Mouse (Mus musculus): ENCODE results near the gene Gramd2.
"Not testable (repeated sequence)": the region's sequence is repeated elsewhere in the genome, so short reads cannot be mapped to it uniquely, and the experiment has no call there.

The Gramd2 gene

GRCm38 (mm10) chr9:59723791-59724442 is 44.0 kb downstream of the Gramd2 start:
- DNase-seq = peak; percentile 93

GRCm38 (mm10) chr9:59725515-59725914 is 45.6 kb downstream of the Gramd2 start:
- DNase-seq = no peak

DNA sequence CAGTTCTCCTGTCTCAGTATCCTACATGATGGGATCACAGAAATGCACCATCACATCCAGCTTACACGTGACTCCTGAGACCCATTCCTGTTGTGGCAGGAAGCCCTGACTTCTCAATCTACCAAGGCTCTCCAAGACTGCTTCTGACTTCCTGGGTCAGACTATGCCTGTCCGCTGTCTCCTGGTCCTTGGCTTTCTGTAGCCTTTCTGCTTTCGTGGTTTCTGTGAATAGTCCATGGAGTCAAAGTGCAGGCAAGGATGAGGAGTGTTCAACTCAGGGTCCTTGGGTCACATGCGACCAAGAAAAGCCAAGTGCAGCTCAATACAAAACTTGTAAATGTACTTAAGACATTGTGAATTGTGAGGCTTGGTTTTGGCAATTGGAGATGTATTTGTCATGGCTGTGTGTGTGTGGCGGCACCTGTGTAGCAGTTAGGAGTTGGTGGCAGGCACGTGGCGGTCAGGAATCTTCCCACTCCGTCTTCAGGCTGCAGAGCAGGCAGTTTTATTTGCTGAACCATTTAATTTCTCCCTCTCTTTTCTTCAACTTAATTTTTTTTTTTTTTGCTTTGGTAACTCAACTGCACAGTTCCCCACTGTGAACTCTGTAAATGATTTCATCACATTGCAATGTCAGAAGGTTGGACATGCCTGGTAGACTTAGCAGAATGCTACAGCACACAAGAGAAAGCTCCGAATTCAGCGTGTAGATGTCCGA is 47.8 kb downstream of the Gramd2 start:
- peak; percentile 67 for DNase-seq

DNA sequence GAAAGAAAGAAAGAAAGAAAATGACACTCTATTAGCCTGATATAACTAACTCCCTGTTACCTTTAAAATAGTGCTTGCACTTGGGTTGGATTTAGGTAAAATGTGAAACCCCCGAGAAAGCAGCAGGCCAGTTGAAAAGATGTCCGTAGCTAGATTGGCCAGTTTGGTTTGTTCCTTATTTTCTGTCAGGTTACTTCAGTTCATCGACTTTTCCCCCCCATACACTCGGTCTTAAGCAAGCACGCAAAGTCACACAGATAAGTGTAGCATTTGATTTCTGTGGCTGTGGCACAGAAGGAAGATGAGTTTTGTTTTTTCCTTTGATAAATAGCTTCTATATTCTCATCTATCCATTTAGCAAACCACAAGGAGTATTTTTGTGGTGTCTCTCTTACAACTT is 51.2 kb downstream of the Gramd2 start:
- no peak for DNase-seq

DNA sequence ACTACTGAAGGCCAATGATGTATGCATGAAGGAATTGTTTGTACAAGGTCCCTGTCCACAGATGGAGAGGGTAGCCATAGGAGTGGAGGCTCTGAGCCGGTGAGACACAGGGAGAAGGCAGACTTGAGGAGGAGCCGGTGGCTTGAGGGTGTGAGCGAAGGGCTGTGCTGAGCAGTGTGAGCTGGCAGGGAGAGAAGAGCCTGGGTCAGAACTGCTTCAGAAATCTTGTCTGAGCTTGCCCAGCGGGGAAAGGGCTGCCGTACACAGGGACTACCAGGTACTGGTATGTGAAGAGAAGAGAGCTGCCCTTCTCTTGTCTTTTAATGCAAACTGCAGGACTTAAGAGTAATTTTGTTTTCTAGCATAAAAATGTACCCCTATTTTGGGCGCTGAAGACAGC is 53.1 kb downstream of the Gramd2 start:
- DNase-seq = no peak

- DNase-seq = no peak
Observed at GRCm38 (mm10) chr9:59735394-59735793, 55.5 kb downstream of the Gramd2 start.

DNA sequence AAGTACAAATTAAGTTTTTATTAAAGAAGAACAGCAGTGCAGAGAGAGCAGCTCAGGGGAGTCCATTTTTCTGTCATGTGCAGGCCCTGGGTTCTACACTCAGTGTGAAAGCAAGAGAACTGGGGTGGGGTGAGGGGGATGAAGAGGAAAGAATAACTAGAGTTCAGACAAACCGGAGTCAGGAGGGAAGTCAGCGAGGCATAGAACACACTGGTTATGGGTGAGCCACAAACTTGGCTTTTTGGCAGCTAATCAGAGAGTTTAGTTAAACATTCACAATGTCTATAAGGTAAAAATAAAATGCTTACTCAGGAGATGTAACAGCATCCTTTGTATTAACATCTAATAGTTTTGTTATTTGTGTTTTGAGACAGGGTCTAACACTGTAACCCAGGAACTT is 60.6 kb downstream of the Gramd2 start:
- peak; percentile 62 for DNase-seq

GRCm38 (mm10) chr9:59743903-59744302 is 64.0 kb downstream of the Gramd2 start:
- no peak for DNase-seq

GRCm38 (mm10) chr9:59748387-59748786 is 68.4 kb downstream of the Gramd2 start:
- DNase-seq = no peak

DNA sequence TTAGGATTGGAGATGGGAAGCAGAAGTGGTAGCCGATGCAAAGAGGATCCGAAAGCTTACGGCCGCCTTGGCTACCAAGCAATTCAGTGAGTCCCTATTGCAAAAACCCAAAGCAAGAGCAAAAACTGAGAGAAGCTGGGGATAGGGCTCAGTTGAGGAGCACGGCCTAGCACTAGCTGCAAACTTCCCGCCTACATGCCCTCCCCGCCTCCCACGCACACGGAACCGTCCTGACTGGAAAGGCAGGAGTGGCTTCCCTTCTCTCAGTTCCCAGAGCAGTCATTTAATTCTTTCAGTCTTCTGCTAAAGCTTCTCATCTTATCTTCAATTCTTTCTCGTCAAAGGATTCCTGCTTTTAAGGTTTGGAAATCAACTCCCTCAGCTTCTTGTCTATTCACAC is 69.0 kb downstream of the Gramd2 start:
- DNase-seq = no peak

DNA sequence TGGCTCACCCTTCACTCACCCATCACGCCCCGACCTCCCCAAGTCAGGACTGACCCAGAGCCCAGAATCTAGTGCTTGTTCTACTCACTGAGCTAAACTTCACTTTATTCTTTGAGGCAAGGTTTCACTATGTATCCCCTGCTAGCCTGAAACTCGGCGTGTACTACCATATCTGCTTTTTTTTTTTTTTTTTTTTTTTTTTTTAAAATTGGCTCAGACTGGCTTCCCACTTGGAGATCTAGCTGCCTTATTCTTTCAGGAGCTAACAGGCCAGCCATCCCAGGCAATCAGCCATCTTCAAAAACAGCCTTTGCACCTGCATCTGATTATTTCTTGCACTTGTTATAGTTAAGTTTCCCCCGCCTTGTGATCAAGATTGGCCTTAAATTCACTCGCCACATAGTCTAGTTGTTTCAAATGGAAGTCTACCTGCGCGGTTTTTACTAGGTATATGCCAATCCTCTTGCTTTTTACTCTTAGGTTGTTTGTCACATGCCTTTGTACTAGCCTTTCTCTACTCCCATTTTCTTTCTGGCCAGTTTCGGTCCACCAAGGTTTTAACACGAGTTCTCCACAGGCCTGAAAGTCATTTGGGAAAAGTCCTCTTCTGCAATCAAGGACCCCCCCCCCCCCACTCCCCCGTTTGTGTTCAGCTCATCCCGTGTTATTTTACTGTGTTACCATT is 69.8 kb downstream of the Gramd2 start:
- no peak for DNase-seq

DNA sequence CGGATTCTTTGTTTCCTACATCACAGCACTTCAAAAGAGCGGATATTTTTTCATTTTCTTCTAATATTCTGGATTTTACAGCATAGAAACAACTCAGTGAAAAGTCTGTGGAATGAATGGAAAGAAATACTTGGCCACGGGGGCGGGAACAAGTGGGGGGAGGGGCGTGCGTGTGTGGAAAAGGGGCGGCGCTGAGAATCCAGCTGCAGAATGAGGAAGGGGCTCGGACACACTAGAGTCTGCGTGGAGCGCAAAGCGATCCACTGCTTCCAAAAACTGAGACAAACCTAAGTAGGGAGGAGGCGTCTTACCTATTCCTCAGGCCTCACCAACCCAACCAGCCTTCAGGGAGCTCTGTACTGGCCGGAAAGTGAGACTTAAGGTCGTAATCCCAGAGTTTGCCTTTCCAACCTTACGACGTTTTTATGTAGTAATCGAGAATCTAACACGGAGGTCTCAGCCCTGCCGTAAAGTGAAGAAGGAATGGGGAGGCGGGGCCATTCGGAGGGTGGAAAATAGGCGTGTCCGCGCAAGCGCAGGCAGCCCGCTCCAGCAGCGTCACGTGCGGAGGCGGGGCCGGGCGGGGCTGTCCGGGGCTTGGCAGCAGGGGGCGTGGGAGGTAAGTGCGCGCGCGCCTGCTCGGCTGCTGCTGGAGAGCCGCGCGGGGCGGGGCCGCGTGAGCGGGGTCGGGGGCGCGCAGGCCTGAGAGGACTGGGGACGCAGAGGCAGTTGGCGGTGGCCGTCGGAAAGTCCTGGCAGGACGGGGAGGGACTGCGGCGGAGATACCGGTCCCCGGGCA is 70.5 kb downstream of the Gramd2 start, which contains the start of the genes Senp8 and Myo9a:
Gene Senp8 (minus strand): TSS at position 444 of the 799 bp plus-strand sequence.
Gene Myo9a (plus strand): TSS at position 630 of the 799 bp plus-strand sequence.
- peak; percentile 100 for DNase-seq

- DNase-seq = peak; percentile 94
Observed at GRCm38 (mm10) chr9:59751066-59751581, 71.2 kb downstream of the Gramd2 start.

DNA sequence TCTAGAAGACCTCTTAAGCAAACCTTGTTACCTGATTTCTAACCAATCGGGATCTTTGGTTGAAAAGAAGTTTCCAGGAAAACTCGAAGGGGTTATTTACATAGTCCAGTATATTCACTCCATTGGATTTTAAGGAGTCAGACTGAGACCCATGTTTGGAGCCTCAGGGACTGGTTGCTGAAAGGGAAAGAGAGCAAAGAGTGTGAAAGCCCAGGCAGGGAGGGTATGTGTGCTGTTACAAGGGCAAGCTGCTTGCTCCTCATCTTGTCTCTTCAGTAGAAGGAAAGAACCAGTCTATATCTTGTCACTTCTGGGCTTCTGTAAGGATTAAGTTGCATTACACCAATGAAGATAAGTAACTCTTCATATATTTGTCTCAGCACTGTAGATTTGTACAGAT is 72.0 kb downstream of the Gramd2 start:
- DNase-seq = no peak

- DNase-seq = no peak
Observed at GRCm38 (mm10) chr9:59755199-59755598, 75.3 kb downstream of the Gramd2 start.

GRCm38 (mm10) chr9:59757016-59757415 is 77.1 kb downstream of the Gramd2 start:
- DNase-seq = not testable (repeated sequence)

- DNase-seq = no peak
Observed at GRCm38 (mm10) chr9:59760515-59760914, 80.6 kb downstream of the Gramd2 start.

DNA sequence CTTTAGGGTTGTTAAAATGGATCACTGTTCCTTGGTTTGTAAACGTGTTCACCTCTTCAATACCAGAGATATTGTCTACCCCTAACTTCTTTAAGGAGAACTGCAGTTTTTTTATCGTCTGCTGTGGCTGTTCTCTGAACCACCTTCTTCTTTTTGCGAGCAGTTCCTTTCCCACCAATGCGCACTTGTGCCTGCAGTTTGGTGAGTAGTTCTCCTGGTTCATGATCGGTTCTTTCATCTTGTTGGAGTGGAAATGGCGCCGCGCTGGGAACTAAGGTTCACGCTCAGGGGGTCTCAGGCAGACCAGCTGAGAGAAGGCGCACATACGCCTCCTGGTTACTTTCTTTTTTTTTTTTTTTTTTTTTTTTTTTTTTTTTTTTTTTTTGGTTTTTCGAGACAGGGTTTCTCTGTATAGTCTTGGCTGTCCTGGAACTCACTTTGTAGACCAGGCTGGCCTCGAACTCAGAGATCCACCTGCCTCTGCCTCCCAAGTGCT is 87.1 kb downstream of the Gramd2 start:
- not testable (repeated sequence) for DNase-seq

Measured in kidney, postnatal 14 days (tissue).